Mouse (Mus musculus) urinary bladder, adult 18-20 months (tissue): Measurements from ENCODE around the gene Pgrmc1.

Experiments used
- DNase-seq, 2 experiments: peaks; one replicate each; pipeline ENCODE4 v3.0.0; 2022; ENCODE audit warnings: low spot score in 2 of 2, mixed read lengths in 2 of 2

Pgrmc1 gene

GRCm38 (mm10) chrX:36602926-36603325 lies 4.9 kb downstream of the Pgrmc1 start:
- DNase-seq = no peak

GRCm38 (mm10) chrX:36604040-36604439 lies 6.0 kb downstream of the Pgrmc1 start:
- no peak for DNase-seq

- DNase-seq = no peak
These were observed 11.1 kb downstream of the Pgrmc1 start for GRCm38 (mm10) chrX:36609117-36609516.

- no peak for DNase-seq
These were observed 30.1 kb downstream of the Pgrmc1 start for GRCm38 (mm10) chrX:36628102-36628501.

GRCm38 (mm10) chrX:36630771-36631170 lies 32.8 kb downstream of the Pgrmc1 start:
- DNase-seq = no peak

GRCm38 (mm10) chrX:36640046-36640445 lies 42.0 kb downstream of the Pgrmc1 start:
- DNase-seq = no peak

- DNase-seq = peak; percentile 56 to 64
These were observed 46.9 kb downstream of the Pgrmc1 start, which contains the start of gene Akap17b for GRCm38 (mm10) chrX:36644657-36645551. Gene Akap17b, minus strand, starts transcription at chrX:36645395.
